Mouse (Mus musculus): ENCODE measurements around the gene Krt13. TPM values are rescaled to one million over a fixed set of nuclear protein-coding genes. Genes with fewer than 3 reads are reported as not detected.

The Krt13 gene
- not detected in 2 replicates for polyA plus RNA-seq (2014; fragmentation: Nextera tagmentation; extraction: Ambion mirVana)

- H3K27me3 ChIP-seq (ENCODE audit: control insufficient read depth, insufficient read depth, low read length) = no peaks in the 10 kb centered on the region
- H3K36me3 ChIP-seq (ENCODE audit: control insufficient read depth, insufficient read depth, low read length) = no peaks in the 10 kb centered on the region
- no peak within 1 kb of the TSS for H3K27ac ChIP-seq (replicated peaks; ENCODE audit: low read depth, low read length)
- H3K4me1 ChIP-seq (ENCODE audit: control insufficient read depth, insufficient read depth, low read length) = no peaks in the 10 kb centered on the region
- H3K9me3 ChIP-seq (ENCODE audit: control insufficient read depth, low read length) = no peaks in the 10 kb centered on the region
- ATAC-seq (ENCODE audit: insufficient number of reproducible peaks, low FRiP score, low TSS enrichment, low read depth) = no peak
- WGBS = 66% methylated on average over 3 of the region's 3 CpGs
- DNase-seq (ENCODE audit: low spot score) = no peak
- H3K9ac ChIP-seq (ENCODE audit: low read length) = no peak within 1 kb of the TSS
- no peak within 1 kb of the TSS for H3K4me2 ChIP-seq (ENCODE audit: low read depth, severe bottlenecking)
- no peak within 1 kb of the TSS for H3K4me3 ChIP-seq (ENCODE audit: low read depth, low read length)
Measured at GRCm38 (mm10) chr11:100121466-100121865, at the start of gene Krt13. Gene Krt13 (minus strand): TSS chr11:100121566.

- H3K27ac ChIP-seq (replicated peaks; ENCODE audit: low read depth, low read length) = no peak overlapping the region
- WGBS = 35% methylated on average over 14 of the region's 14 CpGs
- H3K9ac ChIP-seq (ENCODE audit: low read length) = no peak overlapping the region
Measured at GRCm38 (mm10) chr11:100168765-100169762, 47.7 kb upstream of the Krt13 start.

GRCm38 (mm10) chr11:100168071-100168470 is 46.7 kb upstream of the Krt13 start:
- DNase-seq (ENCODE audit: low spot score) (no peak), ATAC-seq (ENCODE audit: insufficient number of reproducible peaks, low FRiP score, low TSS enrichment, low read depth) (0 out of 2 replicates have a peak, but pooled peaks have one; percentile 56)
- Histone ChIP-seq H3K27me3 (ENCODE audit: control insufficient read depth, insufficient read depth, low read length) (no peaks in the 10 kb centered on the region), H3K4me3 (ENCODE audit: low read depth, low read length) (no peak overlapping the region), H3K9me3 (ENCODE audit: control insufficient read depth, low read length) (no peaks in the 10 kb centered on the region), H3K27ac (replicated peaks; ENCODE audit: low read depth, low read length) (no peak overlapping the region), H3K9ac (ENCODE audit: low read length) (no peak overlapping the region), H3K4me1 (ENCODE audit: control insufficient read depth, insufficient read depth, low read length) (no peaks in the 10 kb centered on the region), H3K36me3 (ENCODE audit: control insufficient read depth, insufficient read depth, low read length) (no peaks in the 10 kb centered on the region), H3K4me2 (ENCODE audit: low read depth, severe bottlenecking) (no peak overlapping the region)
- 78% methylated on average over 8 of the region's 8 CpGs for WGBS

More at GRCm38 (mm10) chr11:100168765-100169762, 47.7 kb upstream of the Krt13 start:
- Histone ChIP-seq H3K4me2 (ENCODE audit: low read depth, severe bottlenecking) (no peak overlapping the region), H3K4me3 (ENCODE audit: low read depth, low read length) (no peak overlapping the region), H3K27me3 (ENCODE audit: control insufficient read depth, insufficient read depth, low read length) (no peaks in the 10 kb centered on the region), H3K4me1 (ENCODE audit: control insufficient read depth, insufficient read depth, low read length) (no peaks in the 10 kb centered on the region), H3K9me3 (ENCODE audit: control insufficient read depth, low read length) (no peaks in the 10 kb centered on the region), H3K36me3 (ENCODE audit: control insufficient read depth, insufficient read depth, low read length) (no peaks in the 10 kb centered on the region)
- DNase-seq (ENCODE audit: low spot score) = peak; percentile 90
- 0 out of 2 replicates have a peak, but pooled peaks have one; percentile 9 for ATAC-seq (ENCODE audit: insufficient number of reproducible peaks, low FRiP score, low TSS enrichment, low read depth)

GRCm38 (mm10) chr11:100164392-100164791 is 43.0 kb upstream of the Krt13 start:
- H3K36me3 ChIP-seq (ENCODE audit: control insufficient read depth, insufficient read depth, low read length) = no peaks in the 10 kb centered on the region

GRCm38 (mm10) chr11:100157908-100158477 is 36.6 kb upstream of the Krt13 start:
- DNase-seq (ENCODE audit: low spot score) (no peak), ATAC-seq (ENCODE audit: insufficient number of reproducible peaks, low FRiP score, low TSS enrichment, low read depth) (no peak)
- H3K4me3 ChIP-seq (ENCODE audit: low read depth, low read length) = no peak overlapping the region
- H3K36me3 ChIP-seq (ENCODE audit: control insufficient read depth, insufficient read depth, low read length) = no peaks in the 10 kb centered on the region
- H3K27ac ChIP-seq (replicated peaks; ENCODE audit: low read depth, low read length) = no peak overlapping the region
- H3K9ac ChIP-seq (ENCODE audit: low read length) = no peak overlapping the region
- WGBS = 59% methylated on average over 6 of the region's 6 CpGs
- H3K9me3 ChIP-seq (ENCODE audit: control insufficient read depth, low read length) = no peaks in the 10 kb centered on the region
- H3K4me2 ChIP-seq (ENCODE audit: low read depth, severe bottlenecking) = no peak overlapping the region
- H3K4me1 ChIP-seq (ENCODE audit: control insufficient read depth, insufficient read depth, low read length) = no peaks in the 10 kb centered on the region
- no peaks in the 10 kb centered on the region for H3K27me3 ChIP-seq (ENCODE audit: control insufficient read depth, insufficient read depth, low read length)

More at GRCm38 (mm10) chr11:100164392-100164791, 43.0 kb upstream of the Krt13 start:
- WGBS = 44% methylated on average over 7 of the region's 7 CpGs
- Histone ChIP-seq H3K27me3 (ENCODE audit: control insufficient read depth, insufficient read depth, low read length) (no peaks in the 10 kb centered on the region), H3K27ac (replicated peaks; ENCODE audit: low read depth, low read length) (no peak overlapping the region), H3K4me2 (ENCODE audit: low read depth, severe bottlenecking) (no peak overlapping the region), H3K4me3 (ENCODE audit: low read depth, low read length) (no peak overlapping the region), H3K9me3 (ENCODE audit: control insufficient read depth, low read length) (no peaks in the 10 kb centered on the region), H3K4me1 (ENCODE audit: control insufficient read depth, insufficient read depth, low read length) (no peaks in the 10 kb centered on the region), H3K9ac (ENCODE audit: low read length) (no peak overlapping the region)
- ATAC-seq (ENCODE audit: insufficient number of reproducible peaks, low FRiP score, low TSS enrichment, low read depth) = no peak
- DNase-seq (ENCODE audit: low spot score) = no peak

GRCm38 (mm10) chr11:100157331-100157730 is 36.0 kb upstream of the Krt13 start:
- Histone ChIP-seq H3K9me3 (ENCODE audit: control insufficient read depth, low read length) (no peaks in the 10 kb centered on the region), H3K27me3 (ENCODE audit: control insufficient read depth, insufficient read depth, low read length) (no peaks in the 10 kb centered on the region), H3K4me3 (ENCODE audit: low read depth, low read length) (no peak overlapping the region), H3K4me2 (ENCODE audit: low read depth, severe bottlenecking) (no peak overlapping the region), H3K4me1 (ENCODE audit: control insufficient read depth, insufficient read depth, low read length) (no peaks in the 10 kb centered on the region), H3K9ac (ENCODE audit: low read length) (no peak overlapping the region), H3K27ac (replicated peaks; ENCODE audit: low read depth, low read length) (no peak overlapping the region), H3K36me3 (ENCODE audit: control insufficient read depth, insufficient read depth, low read length) (no peaks in the 10 kb centered on the region)
- DNase-seq (ENCODE audit: low spot score) (no peak), ATAC-seq (ENCODE audit: insufficient number of reproducible peaks, low FRiP score, low TSS enrichment, low read depth) (no peak)
- WGBS = 74% methylated on average over 3 of the region's 3 CpGs

- no peak for DNase-seq (ENCODE audit: low spot score)
- Histone ChIP-seq H3K4me2 (ENCODE audit: low read depth, severe bottlenecking) (no peak overlapping the region), H3K27me3 (ENCODE audit: control insufficient read depth, insufficient read depth, low read length) (no peaks in the 10 kb centered on the region), H3K9me3 (ENCODE audit: control insufficient read depth, low read length) (no peaks in the 10 kb centered on the region), H3K36me3 (ENCODE audit: control insufficient read depth, insufficient read depth, low read length) (no peaks in the 10 kb centered on the region), H3K4me3 (ENCODE audit: low read depth, low read length) (no peak overlapping the region), H3K9ac (ENCODE audit: low read length) (no peak overlapping the region), H3K27ac (replicated peaks; ENCODE audit: low read depth, low read length) (no peak overlapping the region), H3K4me1 (ENCODE audit: control insufficient read depth, insufficient read depth, low read length) (no peaks in the 10 kb centered on the region)
- WGBS = 77% methylated on average over 8 of the region's 8 CpGs
- no peak for ATAC-seq (ENCODE audit: insufficient number of reproducible peaks, low FRiP score, low TSS enrichment, low read depth)
Measured at GRCm38 (mm10) chr11:100155497-100156255, 34.3 kb upstream of the Krt13 start.

Data from limb, embryonic 11.5 days (tissue).